Mouse (Mus musculus): ENCODE data around the gene Spag16. TPM values are rescaled to one million over a fixed set of nuclear protein-coding genes. Genes with fewer than 3 reads are reported as not detected.
A peak's percentile ranks its signal among the peaks of the same experiment; 100 is the strongest.
"Not testable (repeated sequence)": the region's sequence is repeated elsewhere in the genome, so short reads cannot be mapped to it uniquely, and the experiment has no call there.

Spag16 gene
- total RNA-seq (2021) = under 1 TPM; 0.42 to 0.56 TPM

DNA sequence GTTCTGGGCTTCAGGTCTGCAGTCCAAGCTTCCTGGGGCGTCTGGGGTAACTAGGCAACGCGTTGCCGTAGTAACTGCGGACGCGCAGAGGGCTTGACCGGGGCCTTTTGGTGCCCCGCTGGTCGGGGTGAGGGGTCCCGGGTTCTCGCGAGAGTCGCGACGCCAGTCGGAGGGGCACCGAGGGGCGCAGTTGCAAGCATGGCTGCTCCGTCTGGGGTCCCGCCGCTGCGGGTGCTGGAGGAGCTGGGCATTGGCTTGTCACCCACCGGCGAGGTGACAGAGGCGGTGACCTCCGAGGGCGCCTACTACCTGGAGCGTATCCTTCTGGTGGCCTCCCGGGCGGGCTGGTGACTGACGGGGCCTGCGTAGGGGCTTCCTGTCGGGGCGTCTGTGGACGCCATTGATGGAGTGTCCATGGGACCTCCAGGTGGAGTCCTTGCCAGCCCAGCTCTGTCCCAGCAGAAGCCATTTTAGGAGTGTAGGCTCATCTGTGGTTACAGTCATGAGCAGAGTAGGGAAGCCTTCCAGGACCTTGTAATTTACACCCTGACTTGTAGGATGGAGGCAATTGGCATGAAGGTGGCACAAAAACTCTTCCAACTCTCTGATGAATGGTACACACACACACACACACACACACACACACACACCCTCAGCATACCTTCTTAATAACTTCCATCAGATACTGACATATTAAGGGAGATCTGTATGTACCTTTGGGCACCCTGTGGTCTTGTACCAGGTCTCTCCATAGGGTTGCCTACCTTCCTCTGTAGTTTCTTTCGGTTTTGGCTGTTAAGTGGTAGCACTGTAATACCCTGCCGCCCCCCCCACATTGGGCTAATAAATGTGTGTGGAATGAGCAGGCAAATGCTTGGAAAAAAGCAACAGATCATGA lies at the start of gene Spag16:
Gene Spag16, plus strand, starts transcription at position 165 of the 898 bp plus-strand sequence.
- DNase-seq = peak; percentile 3 to 6

DNA sequence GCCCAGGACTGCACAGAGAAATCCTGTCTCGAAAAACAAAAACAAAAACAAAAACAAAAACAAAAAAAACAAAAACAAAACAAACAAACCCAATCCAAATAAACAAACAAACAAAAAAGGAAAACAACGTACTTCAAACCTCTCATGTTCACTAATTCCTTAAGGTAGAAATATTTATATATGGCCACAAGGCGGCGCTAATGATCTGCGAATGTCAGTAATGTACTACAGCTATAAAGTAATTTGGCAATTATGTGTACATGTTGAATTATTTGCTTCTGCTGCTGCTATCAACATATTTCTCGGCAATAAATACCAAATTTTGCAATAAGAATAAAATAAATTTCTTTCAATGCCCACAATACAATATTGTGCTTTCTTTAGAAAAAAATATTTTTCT lies 41.6 kb upstream of the Spag16 start:
- DNase-seq = peak in 1 of 2 experiments; percentile 14

DNA sequence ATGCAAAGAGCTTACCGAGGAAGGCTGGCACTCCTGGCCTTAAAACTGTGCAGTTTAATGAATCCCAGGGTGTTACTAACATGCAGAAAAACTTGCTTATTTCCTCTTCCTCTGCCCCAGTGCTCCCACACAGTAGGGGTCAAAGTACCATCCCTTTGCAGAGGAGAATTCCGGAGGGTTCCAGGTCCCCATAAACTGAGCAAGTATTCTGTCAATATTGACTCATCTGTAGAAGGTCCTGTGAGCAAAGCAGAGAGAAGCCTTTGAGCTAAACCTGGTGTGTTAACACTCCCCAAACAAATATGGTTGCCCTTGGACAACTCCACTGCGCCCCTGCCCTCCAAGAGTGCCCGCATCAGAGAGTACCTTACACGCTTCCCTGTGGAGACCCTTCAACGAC lies 40.1 kb upstream of the Spag16 start:
- no peak for DNase-seq

DNA sequence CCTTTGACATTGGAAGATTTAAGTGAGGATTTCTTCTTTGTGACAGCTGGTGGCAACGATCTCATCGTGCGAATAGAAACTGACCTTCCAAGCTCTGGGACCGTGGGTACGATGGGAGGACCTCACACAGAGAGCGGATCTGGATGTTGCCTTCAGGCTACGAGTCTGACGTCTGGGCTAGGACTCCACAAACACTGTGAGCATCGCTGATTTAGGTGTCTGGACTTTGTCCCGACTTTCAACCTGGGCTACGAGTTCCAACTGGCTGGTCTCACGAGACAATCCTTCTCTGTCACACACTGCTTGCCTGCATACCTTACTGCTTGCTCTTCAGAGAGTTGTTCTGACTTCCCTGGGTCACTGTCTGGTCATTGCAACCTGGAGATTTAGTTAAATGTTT lies 39.4 kb upstream of the Spag16 start:
- no peak for DNase-seq

DNA sequence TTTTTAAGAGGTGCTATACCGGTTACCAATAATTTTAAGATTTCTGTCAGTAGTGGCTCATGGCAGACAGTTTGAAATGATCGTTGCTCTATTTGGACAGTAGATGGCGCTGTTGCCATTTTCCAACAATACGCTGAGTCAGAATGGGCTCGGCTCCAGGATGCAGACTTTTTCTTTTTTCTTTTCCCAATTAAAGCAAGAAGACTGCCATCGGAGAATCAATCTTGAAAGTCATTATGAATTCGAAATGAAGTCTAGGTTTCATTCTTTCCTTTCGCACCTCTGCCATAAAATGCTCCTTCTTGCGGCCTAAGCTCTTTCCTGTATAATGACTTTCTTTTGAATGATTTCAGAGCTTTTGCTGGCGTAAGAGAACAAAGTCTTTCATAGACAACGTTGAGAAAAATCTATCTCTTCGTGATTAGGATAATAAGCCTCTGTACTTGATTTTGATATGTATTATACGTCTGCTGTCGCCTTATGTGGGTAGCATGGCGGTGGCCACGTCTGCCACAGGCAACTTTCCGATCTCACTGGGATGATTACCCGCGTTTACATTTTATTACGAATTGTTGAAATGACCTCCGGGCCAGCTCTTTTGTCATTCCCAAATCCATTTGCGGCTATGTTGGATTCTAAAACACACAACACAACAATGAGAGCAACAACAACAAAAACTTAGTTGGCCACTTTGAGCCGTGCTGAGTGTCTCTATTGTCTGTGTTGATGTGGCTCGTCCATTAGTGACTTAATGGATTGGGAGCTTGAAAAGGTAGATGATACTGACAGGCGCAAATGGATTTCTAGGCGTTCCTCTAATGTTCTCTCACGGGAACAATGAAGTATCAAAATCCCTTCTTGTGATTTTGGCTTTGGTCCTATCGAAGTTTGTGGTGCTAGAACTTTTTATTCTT lies 36.2 kb upstream of the Spag16 start:
- peak; percentile 37 to 60 for DNase-seq

DNA sequence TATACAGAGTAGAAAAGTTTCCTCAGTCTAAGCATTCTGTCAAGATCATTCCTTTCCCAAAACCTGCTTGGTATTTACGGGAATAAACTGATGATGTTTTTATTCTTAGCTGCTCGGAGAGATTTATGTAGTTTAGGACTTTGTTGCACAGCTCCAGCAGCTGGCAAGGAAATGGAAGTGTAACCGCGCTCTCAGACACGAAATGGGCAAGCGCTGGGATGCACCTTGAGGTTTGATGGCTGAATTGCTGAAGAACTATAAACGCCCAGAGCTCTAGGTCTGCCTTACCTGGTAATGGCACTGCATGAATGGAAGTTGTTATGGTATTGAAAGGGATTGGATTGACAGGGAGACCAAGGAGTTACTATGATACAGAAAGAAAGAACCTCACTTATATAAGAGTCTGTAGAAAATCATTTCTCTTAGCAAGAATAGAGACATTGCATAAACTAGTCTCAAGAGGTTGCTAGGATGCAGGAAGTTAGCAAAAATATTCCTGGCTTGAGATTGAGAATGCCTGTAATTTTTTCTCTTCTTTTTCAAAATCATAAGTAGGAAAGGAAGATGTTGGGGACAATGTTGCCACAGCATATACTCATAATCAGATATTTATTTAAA lies 27.7 kb upstream of the Spag16 start:
- DNase-seq = no peak

DNA sequence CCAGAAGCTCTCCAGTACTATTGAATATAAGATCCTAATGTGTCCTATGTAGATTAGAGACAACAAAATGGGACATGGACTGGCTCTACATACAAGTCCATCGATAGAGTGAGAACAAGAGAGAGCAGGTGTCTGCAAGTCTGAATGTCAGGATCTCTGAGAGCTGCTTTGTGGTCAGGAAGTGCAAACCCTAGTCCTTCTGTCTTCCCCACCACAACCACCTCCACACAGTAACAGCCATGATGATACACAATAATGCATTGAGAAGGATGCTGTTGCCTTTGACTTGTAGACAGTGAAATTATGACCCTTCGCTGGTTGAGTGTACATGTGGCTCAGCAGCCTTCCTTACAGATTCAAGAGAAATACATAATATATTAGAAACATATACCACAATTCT lies 16.6 kb upstream of the Spag16 start:
- no peak for DNase-seq

DNA sequence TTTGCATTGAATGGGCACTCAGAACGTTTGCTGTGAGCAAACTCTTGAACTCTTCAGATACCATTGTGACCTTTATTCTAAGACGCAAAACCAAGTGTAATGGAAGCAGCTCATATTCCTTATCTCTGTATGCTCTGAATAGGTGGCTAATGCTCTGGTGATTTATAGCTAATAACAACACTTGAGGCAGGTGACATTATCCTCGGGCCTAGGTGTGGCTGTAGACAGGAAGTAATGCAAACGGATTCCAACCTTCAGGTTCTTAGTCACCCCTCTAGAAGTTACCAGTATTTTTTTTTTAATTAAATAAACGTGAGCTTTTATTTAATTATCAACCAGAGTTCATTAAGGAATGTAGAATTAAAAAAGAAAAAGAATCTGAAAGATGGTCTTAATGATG lies 1.1 kb upstream of the Spag16 start:
- DNase-seq = not testable (repeated sequence)

DNA sequence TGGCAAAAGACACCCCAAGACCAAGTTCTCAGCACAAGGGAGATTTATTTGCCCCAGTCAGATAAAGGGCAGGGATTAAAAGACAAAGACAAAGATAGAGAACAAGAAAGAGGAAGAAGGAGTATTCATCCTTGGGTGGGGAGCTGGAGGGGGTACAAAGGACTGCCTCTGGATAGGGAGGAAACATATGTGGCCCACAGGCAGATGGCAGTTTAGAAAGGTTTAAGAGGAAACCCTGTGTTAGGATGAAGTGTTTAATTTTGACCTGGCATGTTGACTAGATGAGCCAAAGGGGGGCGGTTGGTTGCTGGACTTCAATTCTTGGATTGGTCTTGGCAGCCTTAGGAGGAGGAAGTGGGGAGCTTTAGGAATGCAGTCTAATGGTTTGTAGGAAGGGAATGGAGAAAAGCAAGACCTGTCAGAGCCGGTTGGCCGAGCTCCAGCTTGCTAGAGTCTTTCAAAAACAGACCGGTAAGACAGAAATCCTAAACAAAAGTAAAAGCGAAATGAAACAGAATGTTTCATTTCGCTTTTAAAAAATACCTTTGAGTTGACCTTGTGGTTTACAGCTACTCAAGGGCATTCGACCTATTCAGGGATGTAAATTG lies 2.2 kb downstream of the Spag16 start:
- no peak for DNase-seq

DNA sequence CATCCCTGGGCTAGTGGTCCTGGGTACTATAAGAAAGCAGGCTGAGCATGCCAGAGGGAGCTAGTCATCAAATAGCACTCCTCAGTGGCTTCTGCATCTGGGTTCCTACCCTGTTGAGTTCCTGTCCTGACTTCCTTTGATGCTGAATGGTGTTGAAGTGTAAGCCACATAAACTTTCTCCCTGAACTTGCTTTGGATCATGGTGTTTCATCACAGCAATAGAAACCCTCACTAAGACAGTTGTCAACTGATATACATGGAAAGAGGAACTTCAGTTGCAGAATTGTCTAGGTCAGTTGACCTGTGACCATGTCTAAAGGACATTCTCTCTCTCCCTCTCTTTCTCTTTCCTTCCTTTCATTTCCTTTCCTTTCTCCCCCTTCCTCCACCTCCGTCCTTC lies 3.8 kb downstream of the Spag16 start:
- no peak for DNase-seq

DNA sequence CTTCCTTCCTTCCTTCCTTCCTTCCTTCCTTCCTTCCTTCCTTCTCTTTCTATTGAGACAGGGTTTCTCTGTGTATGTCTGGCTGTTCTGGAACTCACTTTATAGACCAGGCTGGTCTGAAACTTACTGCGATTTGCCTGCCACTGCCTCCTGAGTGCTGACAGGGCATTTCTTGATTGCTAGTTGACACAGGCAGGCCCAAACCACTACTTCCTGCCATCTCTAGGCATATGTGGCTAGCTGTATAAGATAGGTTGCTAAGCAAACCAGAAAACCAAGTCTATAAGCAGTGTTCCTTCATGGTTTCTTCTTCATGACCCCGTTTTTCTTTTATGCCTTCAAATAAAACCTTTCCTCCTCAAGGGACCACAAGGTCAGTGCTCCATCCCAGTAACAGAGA lies 4.2 kb downstream of the Spag16 start:
- no peak for DNase-seq

DNA sequence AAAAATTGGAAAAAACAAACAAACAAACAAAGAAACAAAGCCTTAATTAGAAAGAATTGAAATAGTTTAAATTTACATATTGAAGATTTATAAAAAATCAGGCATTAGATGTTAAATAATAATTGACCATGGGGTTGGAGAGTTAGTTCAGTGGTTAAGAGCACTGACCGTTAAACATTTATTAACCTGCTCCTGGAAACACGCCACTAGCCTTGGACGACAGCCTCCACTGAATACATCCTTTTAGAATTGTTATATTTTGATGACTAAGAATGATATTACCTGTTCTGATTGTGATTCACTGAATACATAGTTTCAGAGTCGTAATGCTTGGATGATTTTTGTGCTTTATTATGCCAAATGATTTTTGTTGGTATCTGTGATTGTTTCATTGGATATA lies 6.7 kb downstream of the Spag16 start:
- not testable (repeated sequence) for DNase-seq

DNA sequence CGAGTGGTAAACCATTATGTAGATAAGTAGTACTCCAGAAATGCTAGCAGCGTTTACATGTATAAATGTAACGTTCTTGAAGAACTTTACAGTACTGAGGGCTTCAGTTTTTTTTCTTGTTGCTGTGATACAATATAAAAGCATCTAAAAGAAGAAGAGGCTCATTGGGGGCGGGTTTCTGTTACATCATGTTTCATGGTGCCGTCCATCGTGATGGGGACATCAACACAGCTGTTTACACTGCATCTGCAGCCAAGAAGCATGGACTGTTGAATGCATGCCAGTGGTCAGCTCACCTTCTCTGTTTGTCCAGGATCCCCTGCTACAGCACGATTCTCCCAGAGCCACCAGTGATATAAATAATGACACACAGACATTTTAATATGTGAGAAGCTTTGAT lies 26.7 kb downstream of the Spag16 start:
- peak; percentile 1 to 2 for DNase-seq

DNA sequence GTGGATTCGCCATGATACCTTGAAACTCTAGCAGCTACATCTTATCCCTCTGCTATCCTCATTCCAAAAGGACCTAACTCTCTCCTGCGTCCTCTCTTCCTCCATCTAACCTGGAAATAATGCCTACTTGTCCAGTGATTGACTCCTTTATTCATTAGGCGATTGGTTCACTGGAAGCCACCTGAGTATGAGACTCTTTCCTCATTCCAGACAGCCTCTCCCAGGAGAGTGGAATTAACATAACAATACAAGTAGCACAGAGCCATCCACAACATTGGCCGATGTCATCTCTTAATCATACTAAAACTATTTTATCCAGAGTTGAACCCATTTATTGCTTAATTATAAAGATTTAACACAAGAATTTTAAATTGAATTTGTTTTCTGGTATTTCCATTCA lies 41.0 kb downstream of the Spag16 start:
- DNase-seq = no peak

DNA sequence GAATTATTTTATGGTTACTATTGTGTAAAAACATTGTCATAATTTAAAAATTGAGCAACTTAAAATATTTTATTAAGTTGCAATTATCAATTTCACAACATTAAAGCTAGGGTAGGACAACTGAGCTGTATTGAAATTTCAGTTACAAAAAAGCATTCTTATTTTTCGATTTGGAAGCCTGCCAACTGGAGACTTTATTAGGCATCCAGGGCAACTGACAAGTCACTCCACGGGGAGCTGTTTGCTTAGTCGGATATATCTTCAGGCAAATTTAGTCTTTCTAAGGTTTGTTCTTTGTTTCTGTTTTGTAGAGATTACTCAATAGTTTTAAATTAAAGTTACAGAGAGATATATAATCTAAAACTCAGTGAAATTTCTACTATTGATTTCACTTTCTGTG lies 129.8 kb downstream of the Spag16 start:
- DNase-seq = no peak

DNA sequence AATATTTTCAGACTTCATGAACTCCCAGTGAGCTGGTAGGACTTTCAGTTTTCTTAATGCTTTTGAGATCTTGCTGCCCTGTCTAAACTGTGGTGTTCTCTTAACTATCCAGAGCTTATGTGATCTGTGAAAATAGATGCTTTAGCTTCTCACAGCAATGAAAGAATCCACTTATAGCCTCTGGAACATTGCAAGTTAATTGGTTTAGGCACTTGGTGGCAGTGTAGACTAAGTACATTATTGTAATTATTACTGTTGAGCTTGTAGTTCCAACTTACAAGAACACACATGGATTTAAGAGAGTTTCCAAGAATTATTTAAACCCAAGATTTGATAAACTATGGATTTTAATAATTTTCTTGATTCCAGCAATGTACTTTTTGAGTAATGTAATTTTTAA lies 170.1 kb downstream of the Spag16 start:
- no peak for DNase-seq

DNA sequence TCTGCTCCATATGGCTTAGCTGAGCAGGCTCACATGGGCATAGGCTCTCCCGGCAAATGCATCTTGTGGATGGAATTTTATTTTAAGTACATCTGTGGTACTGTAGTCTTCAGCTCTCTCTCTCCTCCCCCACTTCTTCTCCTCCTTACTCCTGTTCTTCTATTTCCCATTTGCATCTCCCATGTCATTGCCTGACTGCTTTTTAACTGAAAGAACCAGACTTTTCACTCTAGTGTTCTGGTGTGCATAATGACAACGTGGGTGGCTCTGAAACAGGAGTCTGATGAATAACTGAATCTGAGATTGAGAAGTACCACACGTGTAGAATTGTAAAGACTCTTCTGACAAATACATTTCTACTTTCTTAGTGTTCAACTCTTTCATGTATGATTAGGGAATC lies 186.2 kb downstream of the Spag16 start:
- no peak for DNase-seq

DNA sequence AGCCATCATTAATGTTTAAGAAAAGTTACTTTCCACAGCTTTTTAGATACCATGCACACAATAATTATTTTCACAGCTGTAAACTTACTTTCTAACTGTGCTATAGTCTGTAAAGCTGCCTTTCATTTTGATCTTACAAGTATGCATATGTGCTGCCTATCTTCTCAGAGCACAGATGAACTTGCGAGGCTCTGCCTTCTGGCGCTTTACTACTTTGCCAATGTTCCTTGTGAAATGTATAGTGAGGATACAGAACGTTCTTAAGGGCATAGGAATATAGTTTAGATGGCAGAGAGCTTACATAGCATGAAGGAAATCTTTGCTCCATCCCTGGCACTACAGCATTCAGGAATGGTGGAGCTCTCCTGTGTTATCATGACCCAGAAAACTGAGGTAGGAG lies 210.6 kb downstream of the Spag16 start:
- DNase-seq = no peak

DNA sequence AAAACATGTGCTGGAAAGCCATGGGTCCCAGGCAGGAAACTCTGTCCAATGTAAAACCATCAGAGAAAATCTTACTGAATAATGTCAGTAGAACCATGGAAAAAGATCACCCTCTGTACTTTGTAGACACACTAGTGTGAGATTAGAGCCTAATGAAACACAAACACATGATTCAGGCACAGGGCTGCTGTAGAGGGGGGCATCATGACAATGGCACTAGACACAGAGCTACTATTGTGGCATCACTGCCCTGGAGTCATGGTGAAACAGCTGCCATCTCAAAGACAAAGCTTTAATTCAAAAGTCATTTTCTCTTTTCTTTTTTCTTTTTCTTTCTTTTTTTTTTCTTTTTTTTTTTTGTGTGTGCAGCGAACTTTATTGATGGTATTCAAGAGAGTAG lies 240.6 kb downstream of the Spag16 start:
- no peak for DNase-seq

DNA sequence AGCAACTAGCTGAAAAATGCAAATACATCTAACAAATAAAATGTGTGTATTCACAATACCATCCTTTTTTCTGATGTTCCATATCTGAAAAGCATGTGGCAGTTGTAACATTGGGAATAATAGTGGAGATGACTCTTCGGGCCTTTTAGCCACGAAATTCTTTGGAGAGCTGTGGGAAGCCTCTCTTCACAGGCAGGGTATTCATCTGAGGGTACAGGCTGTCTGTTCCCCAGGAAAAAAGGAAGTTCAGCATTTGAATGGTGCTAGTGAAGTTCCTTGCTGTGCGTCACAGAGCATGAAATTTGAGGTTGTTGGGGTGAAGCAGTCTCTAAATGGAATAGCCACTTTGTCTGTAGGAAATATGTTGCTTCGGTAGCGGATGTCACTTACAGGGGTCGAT lies 246.7 kb downstream of the Spag16 start:
- DNase-seq = no peak

DNA sequence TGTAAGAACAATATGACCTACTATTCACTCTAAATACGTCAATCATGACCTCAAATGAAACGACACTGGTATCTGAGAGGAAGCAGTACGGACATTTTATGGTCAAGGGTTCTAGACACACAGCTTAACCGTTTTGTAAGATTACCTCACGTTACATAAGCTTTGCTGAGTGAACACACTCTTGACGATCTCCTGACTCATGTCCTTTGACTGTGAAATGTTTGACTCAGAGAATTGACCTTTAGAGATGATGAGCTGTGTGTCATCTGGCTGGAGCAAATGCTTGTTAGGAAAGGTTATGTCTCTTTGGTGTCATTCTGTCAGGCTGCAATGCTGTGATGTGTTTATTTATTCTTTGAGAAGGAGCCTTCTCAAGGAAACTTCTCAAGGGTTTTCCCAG lies 252.0 kb downstream of the Spag16 start:
- no peak for DNase-seq

DNA sequence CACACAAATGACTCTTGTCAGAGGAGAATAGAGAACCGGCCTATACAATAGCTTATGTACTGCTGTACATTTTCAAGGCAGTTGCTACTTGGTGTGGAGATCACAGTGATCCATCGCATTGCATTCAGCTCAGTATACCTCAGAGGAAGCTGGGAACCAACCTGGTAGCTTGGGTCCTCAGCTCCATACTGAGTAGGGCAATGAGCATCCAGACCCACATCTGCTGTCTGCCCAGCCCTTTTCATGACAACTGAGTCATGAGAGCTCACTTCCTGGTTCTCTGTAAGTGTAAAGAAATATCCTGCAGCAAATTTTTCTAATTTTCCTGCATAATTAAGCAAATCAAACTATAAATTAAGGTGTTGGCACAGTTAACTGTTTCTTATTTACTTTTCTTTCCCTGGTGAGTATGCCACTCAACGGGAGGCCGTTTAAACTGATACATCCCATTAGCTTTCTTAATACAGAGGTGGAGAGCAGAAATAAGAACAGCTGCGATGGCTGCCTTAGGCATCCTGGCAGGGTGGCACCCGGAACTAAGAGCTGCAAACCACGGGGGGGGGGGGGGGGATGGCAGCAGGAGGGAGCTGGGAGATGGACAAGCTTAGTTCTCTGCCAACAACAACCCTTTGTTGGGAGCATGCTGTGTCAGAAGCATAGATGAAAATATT lies 255.6 kb downstream of the Spag16 start:
- DNase-seq = no peak

Data from layer of hippocampus, postnatal 36 days (tissue).